ENCODE assay signal across 16 mouse cellular contexts in genomic region chr8:117396884-117397283, GRCm38 (mm10).
DNase-seq lines count a peak whose midpoint lies in the region; TF ChIP-seq lines count a peak whose summit lies in the region.
"Had no signal": no experiment of that assay in that cellular context is flagged by ENCODE, and none has a peak within 500 bp of the region (broad histone marks: within the 10 kb centered on the region; RNA-seq: fewer than 3 reads in every experiment).

No protein-coding gene starts in this region.

- no peak for DNase-seq in layer of hippocampus, adult 2 months (ENCODE audit: low spot score in 2 of 2)
- no peak for DNase-seq in layer of hippocampus, adult 11-12 months (ENCODE audit: low spot score)
- peak; percentile 68 for DNase-seq in fat pad, adult 2 months (ENCODE audit: extremely low read depth, low read depth, low spot score)
- peak; percentile 55 for DNase-seq in gonadal fat pad, adult 2 months (ENCODE audit: low read depth)
- no peak for DNase-seq in heart, adult 9 months (ENCODE audit: low spot score in 2 of 2)
- DNase-seq in kidney, adult 8-10 months = no peak
- DNase-seq: adrenal gland, adult 2 months; adrenal gland, adult 8-10 months; adrenal gland, postnatal 10 days; adrenal gland, postnatal 14 days; adrenal gland, postnatal 25 days; adrenal gland, postnatal 36 days; B cell, adult 2 months; cerebellum, adult 11 months; cerebellum, adult 11-12 months; cerebellum, adult 18-20 months had no signal

- H3K4me3 ChIP-seq in layer of hippocampus, adult 2 months = no peak overlapping the region

- H3K27ac ChIP-seq in layer of hippocampus, adult 2 months = peak overlapping the region; percentile 1; the same call in 1 of the 2 replicates

- no peak for TF ChIP-seq CTCF in layer of hippocampus, adult 2 months (conservative IDR thresholded peaks at IDR 0.05)

Comparison
In these comparisons a context has a peak if more than half of its experiments do, and no peak if none do; other contexts are left out.
1. DNase-seq: peak in fat pad, adult 2 months (single experiment) and gonadal fat pad, adult 2 months (single experiment); none in layer of hippocampus, adult 2 months (0 of 2), layer of hippocampus, adult 11-12 months (single experiment), heart, adult 9 months (0 of 2) and kidney, adult 8-10 months (0 of 2).